Mouse (Mus musculus): ENCODE measurements around the gene B9d1. TPM values are rescaled to one million over a fixed set of nuclear protein-coding genes. Genes with fewer than 3 reads are reported as not detected.

Gene B9d1
- polyA plus RNA-seq (2014; fragmentation: Illumina TruSeq; extraction: RNeasy Lipid Tissue Mini Kit (QIAGEN cat#74804)): not detected

DNA sequence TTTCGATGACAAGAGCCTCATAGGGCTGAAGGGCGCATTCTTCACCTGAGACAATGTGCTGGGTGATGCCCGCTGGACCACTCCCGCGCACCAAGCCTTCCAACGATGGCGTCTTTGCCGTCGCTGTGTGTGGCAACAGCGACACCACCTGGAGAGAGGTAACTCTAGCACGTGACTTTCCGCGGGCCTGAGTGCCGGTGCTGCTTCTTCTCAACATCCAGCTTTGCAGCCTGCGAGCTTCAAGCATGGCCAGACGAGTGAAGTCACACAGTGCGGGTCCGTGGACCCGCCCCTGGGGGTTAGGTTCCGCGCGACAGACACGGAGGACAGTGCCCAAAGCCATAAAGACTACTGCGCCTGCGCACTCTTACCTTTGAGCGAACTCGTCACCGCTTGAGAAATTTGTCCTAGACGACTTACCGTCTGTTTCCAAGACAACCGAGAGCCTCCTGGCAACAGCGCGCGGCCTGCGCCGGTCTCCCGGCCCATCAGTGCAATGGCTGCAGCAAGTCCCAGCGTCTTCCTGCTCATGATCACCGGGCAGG is at the start of gene B9d1:
Gene B9d1 (plus strand): TSS at position 432 of the 545 bp plus-strand sequence.

GRCm38 (mm10) chr11:61484613-61485540 is 20.1 kb upstream of the B9d1 start, which contains the start of gene Mfap4:
TSS of gene Mfap4 (plus strand) at chr11:61485431.

DNA sequence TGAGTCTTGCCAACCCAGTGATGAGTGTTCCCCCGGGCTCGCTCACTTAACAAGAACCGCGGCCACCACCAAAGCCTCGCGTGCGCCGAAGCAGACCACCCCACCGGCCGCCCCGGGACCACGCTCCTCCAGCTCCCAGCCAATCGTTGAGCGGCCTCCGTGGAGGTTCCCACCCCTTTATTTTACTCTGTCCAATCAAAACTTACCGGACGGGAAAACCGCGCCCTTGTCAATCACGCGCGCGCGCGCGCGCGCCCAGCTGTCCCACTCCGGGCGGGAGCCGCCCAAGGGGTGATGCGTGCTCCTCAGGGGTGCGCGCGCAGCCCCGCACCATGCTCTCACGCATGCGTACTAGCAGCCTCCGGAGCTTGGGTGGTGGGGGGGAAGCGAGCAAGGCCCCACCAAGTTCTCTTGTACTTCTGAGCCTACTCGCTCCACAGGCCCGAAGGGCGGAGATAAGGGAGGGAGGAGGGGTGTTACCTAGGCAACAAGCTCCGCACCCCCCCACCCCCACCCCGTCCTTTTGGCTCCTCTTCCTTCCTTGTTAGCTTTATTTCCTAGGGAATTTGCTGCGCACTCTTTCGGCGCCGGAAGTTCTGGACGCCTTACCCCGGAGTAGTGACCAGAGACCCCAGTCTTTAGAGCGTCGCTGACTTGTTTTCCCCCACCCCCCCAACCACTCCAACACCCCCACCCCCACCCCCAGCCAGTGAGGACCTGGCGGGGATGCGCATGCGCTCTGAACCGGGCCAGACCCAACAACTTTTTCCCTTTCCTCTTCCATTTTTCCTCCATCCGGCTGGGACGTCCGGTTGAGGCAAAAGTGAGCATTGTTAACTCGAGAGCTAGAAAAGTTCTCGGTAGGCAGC is 10.6 kb upstream of the B9d1 start, which contains the start of gene Mapk7:
Gene Mapk7 (minus strand): TSS at position 278 of the 869 bp plus-strand sequence.

Other genes starting within 250 kb of the B9d1 start
- gene Aldh3a2, start 237.7 kb upstream of the B9d1 start, polyA plus RNA-seq (2014; fragmentation: Illumina TruSeq; extraction: RNeasy Lipid Tissue Mini Kit (QIAGEN cat#74804)): 76.1 TPM
- gene Slc47a2, start 162.3 kb upstream of the B9d1 start, polyA plus RNA-seq (2014; fragmentation: Illumina TruSeq; extraction: RNeasy Lipid Tissue Mini Kit (QIAGEN cat#74804)): 0.17 TPM
- 4.0 TPM for gene Slc47a1, start 126.8 kb upstream of the B9d1 start, polyA plus RNA-seq (2014; fragmentation: Illumina TruSeq; extraction: RNeasy Lipid Tissue Mini Kit (QIAGEN cat#74804))
- not detected for gene Rnf112, start 51.0 kb upstream of the B9d1 start, polyA plus RNA-seq (2014; fragmentation: Illumina TruSeq; extraction: RNeasy Lipid Tissue Mini Kit (QIAGEN cat#74804))
- 5.9 TPM for gene Mfap4, start 19.7 kb upstream of the B9d1 start, polyA plus RNA-seq (2014; fragmentation: Illumina TruSeq; extraction: RNeasy Lipid Tissue Mini Kit (QIAGEN cat#74804))
- gene Mapk7, start 10.7 kb upstream of the B9d1 start, polyA plus RNA-seq (2014; fragmentation: Illumina TruSeq; extraction: RNeasy Lipid Tissue Mini Kit (QIAGEN cat#74804)): 1.6 TPM
- gene Epn2, start 74.5 kb downstream of the B9d1 start, polyA plus RNA-seq (2014; fragmentation: Illumina TruSeq; extraction: RNeasy Lipid Tissue Mini Kit (QIAGEN cat#74804)): 51.6 TPM
- gene Grap, start 148.1 kb downstream of the B9d1 start, polyA plus RNA-seq (2014; fragmentation: Illumina TruSeq; extraction: RNeasy Lipid Tissue Mini Kit (QIAGEN cat#74804)): not detected
- gene Fam83g, start 178.9 kb downstream of the B9d1 start, polyA plus RNA-seq (2014; fragmentation: Illumina TruSeq; extraction: RNeasy Lipid Tissue Mini Kit (QIAGEN cat#74804)): 0.26 TPM
- not detected for gene Slc5a10, start 215.7 kb downstream of the B9d1 start, polyA plus RNA-seq (2014; fragmentation: Illumina TruSeq; extraction: RNeasy Lipid Tissue Mini Kit (QIAGEN cat#74804))

Measured in ovary, adult 10 weeks (tissue).